Mouse (Mus musculus): Measurements from ENCODE around the gene Wdr41.

DNA sequence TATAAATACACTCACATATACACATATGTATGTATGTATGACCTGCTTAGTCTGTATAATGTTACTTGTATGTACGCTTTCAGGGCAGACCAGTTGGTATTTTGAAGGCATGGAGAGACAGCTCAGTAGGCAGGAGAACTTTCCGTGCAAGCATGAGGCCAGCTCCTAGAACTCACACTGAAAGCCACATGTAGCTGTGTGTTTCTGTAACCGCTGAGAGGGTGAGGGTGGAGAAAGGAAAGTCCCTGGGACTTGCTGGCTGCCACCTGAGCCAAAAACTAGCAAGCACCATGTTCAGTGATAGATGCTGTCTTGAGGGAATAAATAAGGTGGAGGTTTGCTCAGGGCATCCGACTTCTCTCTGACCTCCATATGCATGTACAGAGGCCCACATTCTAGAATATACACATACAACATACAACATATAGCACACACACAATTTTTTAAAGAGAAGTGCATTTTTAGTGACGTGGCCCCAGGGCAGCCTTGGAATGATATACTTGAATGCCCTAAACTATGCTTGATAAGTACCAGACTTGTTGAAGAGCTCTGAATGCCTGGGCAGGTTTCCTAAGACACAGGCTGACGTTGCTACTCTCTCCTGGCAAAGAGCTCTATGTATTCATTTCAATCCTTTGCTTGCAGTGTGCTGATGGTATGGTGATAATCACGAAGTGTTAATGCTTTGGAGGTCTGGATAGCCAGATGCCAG lies 35.6 kb downstream of the Wdr41 start:
- no peak for TF ChIP-seq CTCF (IDR thresholded peaks at IDR 0.05; ENCODE audit: low read depth, low read length)
- no peak for TF ChIP-seq POLR2A (IDR thresholded peaks at IDR 0.05; ENCODE audit: extremely low read depth, insufficient read depth, low read length)
